Mouse (Mus musculus): Measurements from ENCODE around the gene Elf1.

- no peak for TF ChIP-seq CTCF (IDR thresholded peaks at IDR 0.05; ENCODE audit: low read depth, low read length)
- no peak for TF ChIP-seq POLR2A (IDR thresholded peaks at IDR 0.05; ENCODE audit: extremely low read depth, insufficient read depth, low read length)
These were observed 35.2 kb downstream of the Elf1 start for GRCm38 (mm10) chr14:79516243-79516610.
